Mouse (Mus musculus): Measurements from ENCODE around the gene Gm17469. TPM values are rescaled to one million over a fixed set of nuclear protein-coding genes. Genes with fewer than 3 reads are reported as not detected.
"Not testable (repeated sequence)": the region's sequence is repeated elsewhere in the genome, so short reads cannot be mapped to it uniquely, and the experiment has no call there.

The Gm17469 gene
- not detected for total RNA-seq (2021)
- long read RNA-seq, experiment 1, result 0 reads
- long read RNA-seq, experiment 2, result 0 reads

DNA sequence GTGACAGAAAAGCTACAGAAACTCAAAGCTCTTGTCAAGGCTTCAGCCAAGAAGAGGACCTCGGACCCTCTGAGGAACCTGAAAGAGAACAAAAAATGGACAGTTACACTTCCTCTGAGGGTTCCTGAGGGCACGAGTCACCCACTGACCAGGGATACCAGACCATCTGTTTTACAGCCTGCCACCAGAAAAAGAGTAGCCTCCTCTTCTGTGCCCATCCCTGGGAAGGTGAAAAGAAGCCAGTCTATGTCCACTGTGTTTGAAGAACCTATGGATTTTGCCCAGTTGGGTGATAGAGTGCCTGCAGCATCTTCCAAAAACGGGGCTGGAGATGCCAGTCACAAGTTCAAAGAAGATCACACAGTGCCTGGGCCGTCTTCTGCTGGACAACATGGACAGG lies at the start of gene Gm17469:
Gm17469 (plus strand) TSS at position 301 of the 400 bp plus-strand sequence.
- intact Hi-C loops (cut with DNase I); DNase-seq (ENCODE audit: low spot score in 2 of 2): not testable (repeated sequence)

Other genes with a start within 250 kb of the Gm17469 start
- gene Gm17584, start 129.3 kb upstream of the Gm17469 start, total RNA-seq (2021), result not detected